Mouse (Mus musculus): ENCODE results near the gene Cdc42se2.

- TF ChIP-seq CTCF (IDR thresholded peaks at IDR 0.05; ENCODE audit: low read depth): no peak
- TF ChIP-seq EP300 (IDR thresholded peaks at IDR 0.05; ENCODE audit: low read depth): no peak
These were observed 28.2 kb upstream of the Cdc42se2 start for GRCm38 (mm10) chr11:54815659-54816058.

Data from liver, postnatal 0 days (tissue).